In the genomic region with DNA sequence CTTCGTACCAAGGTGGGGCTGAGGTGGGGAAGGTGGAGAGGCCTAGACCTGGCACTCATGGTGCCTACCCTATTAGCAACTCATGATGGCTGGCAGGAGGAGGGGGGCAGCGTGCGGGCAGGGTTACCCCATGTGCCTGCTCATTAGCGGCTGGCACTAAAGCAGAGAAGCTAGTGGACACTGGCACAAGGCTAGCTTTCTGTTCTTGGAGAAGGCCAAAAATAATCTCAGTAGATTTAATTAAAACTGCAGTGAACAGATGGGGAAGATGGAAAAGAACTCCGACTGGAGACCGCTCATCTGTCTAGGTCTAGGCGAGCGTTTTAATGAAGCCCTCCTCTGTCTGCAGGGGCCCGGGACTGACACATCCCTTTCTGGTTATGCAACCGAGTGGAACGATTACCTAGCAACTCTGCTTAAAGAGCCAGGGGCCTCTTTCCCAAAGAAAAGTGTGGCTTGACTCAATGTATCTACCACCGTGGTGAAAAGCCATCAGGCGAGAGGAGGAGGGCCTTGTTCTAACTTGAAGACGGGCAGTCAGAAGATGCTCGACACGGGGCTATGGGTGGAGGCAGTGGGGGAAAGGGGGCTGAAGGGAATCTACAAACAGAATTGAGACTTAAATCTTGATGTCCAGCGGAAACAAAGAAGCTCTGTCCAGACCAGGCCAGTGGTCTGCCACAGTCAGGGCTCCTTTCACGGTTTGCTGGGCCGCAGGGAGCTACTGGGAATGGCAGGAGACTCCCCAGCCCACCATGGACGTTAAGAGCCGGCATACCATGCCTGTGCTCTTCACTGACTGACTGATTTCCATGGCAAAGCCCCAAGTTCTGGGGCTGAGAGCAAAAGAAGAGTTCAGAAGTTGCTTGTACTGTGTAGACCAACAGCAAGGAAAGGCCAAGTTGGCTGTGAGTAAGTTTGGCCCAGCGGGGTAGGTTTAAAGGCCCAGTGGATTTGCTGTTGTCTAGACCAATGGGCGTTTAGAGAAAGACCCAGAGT, we compare ENCODE assay signal across 8 mouse cellular contexts.
DNase-seq lines count a peak whose midpoint lies in the region; ATAC-seq and TF ChIP-seq lines count a peak whose summit lies in the region.

No protein-coding gene starts in this region.

- no peaks in the 10 kb centered on the region for H3K79me2 ChIP-seq in heart, adult 2 months (replicated peaks; ENCODE audit: control insufficient read depth, insufficient read depth, low read length)

- ATAC-seq in heart, embryonic 12.5 days (ENCODE audit: insufficient number of reproducible peaks, low FRiP score) = no peak; the same call in 1 of the 2 replicates
- ATAC-seq in kidney, postnatal 0 days (replicated peaks; ENCODE audit: low FRiP score, low read depth) = peak; percentile 57; the same call in 1 of the 2 replicates
- no peak for ATAC-seq in limb, embryonic 12.5 days (ENCODE audit: insufficient number of reproducible peaks, insufficient read depth, low FRiP score, low TSS enrichment, low read depth)
- no peak for ATAC-seq in liver, postnatal 0 days

- no peaks in the 10 kb centered on the region for H3K9me3 ChIP-seq in heart, embryonic 12.5 days (replicated peaks)
- H3K9me3 ChIP-seq in kidney, postnatal 0 days (replicated peaks; ENCODE audit: low read length) = no peaks in the 10 kb centered on the region
- H3K9me3 ChIP-seq in limb, embryonic 12.5 days = no peaks in the 10 kb centered on the region
- H3K9me3 ChIP-seq in liver, postnatal 0 days (ENCODE audit: low read length) = no peaks in the 10 kb centered on the region

- no peak for TF ChIP-seq CTCF in heart, adult 2 months (IDR thresholded peaks at IDR 0.05)
- no peak for TF ChIP-seq CTCF in kidney, postnatal 0 days (IDR thresholded peaks at IDR 0.05; ENCODE audit: low read depth)
- no peak for TF ChIP-seq CTCF in liver, postnatal 0 days (IDR thresholded peaks at IDR 0.05; ENCODE audit: low read depth)

- H3K27me3 ChIP-seq in heart, adult 2 months (ENCODE audit: control insufficient read depth, insufficient read depth, low read length) = no peaks in the 10 kb centered on the region
- H3K27me3 ChIP-seq in heart, embryonic 12.5 days (replicated peaks) = no peaks in the 10 kb centered on the region
- no peaks in the 10 kb centered on the region for H3K27me3 ChIP-seq in kidney, postnatal 0 days (ENCODE audit: insufficient read depth, low read length)
- 0 out of 2 replicates have a peak, but pooled peaks cover 5% of the 10 kb centered on the region for H3K27me3 ChIP-seq in limb, embryonic 12.5 days
- H3K27me3 ChIP-seq in liver, postnatal 0 days (ENCODE audit: insufficient read depth, low read length) = no peaks in the 10 kb centered on the region

- no peak for TF ChIP-seq EP300 in heart, adult 2 months (IDR thresholded peaks at IDR 0.05; ENCODE audit: insufficient read depth, low read depth, low read length)
- TF ChIP-seq EP300 in liver, postnatal 0 days (IDR thresholded peaks at IDR 0.05; ENCODE audit: low read depth) = no peak

- H3K9ac ChIP-seq in heart, adult 2 months (ENCODE audit: low read depth, low read length) = no peak overlapping the region
- H3K9ac ChIP-seq in heart, embryonic 12.5 days = no peak overlapping the region
- no peak overlapping the region for H3K9ac ChIP-seq in kidney, postnatal 0 days (ENCODE audit: low read depth, low read length)
- H3K9ac ChIP-seq in limb, embryonic 12.5 days (replicated peaks) = no peak overlapping the region
- H3K9ac ChIP-seq in liver, postnatal 0 days (replicated peaks) = no peak overlapping the region

- intact Hi-C loops in heart, adult 2 months (cut with DNase I) = no loop called here

- 64% methylated on average over 23 of the region's 23 CpGs for WGBS in heart, adult 2 months
- WGBS in heart, embryonic 12.5 days = 72% methylated on average over 23 of the region's 23 CpGs
- WGBS in kidney, postnatal 0 days = 57% methylated on average over 23 of the region's 23 CpGs
- WGBS in limb, embryonic 12.5 days = 76% methylated on average over 23 of the region's 23 CpGs
- WGBS in liver, postnatal 0 days (ENCODE audit: insufficient replicate concordance) = 78% methylated on average over 23 of the region's 23 CpGs

- no peak overlapping the region for H3K4me2 ChIP-seq in heart, embryonic 12.5 days
- H3K4me2 ChIP-seq in kidney, postnatal 0 days (ENCODE audit: low read length) = peak overlapping the region; percentile 16; the same call in 1 of the 2 replicates
- no peak overlapping the region for H3K4me2 ChIP-seq in limb, embryonic 12.5 days
- no peak overlapping the region for H3K4me2 ChIP-seq in liver, postnatal 0 days (ENCODE audit: low read depth, low read length)

- peak overlapping the region; percentile 57 for H3K27ac ChIP-seq in heart, adult 2 months
- H3K27ac ChIP-seq in heart, embryonic 12.5 days (ENCODE audit: poor library complexity, severe bottlenecking) = no peak overlapping the region
- no peak overlapping the region for H3K27ac ChIP-seq in kidney, postnatal 0 days
- H3K27ac ChIP-seq in limb, embryonic 12.5 days = peak overlapping the region; percentile 8; the same call in 1 of the 2 replicates
- H3K27ac ChIP-seq in liver, postnatal 0 days (ENCODE audit: low read depth) = no peak overlapping the region

- H3K4me1 ChIP-seq in heart, adult 2 months (ENCODE audit: control insufficient read depth, insufficient read depth, low read length) = peaks cover 13% of the 10 kb centered on the region
- H3K4me1 ChIP-seq in heart, embryonic 12.5 days (replicated peaks) = peaks cover 33% of the 10 kb centered on the region
- H3K4me1 ChIP-seq in kidney, postnatal 0 days (replicated peaks; ENCODE audit: insufficient read depth, low read length) = peaks cover 9% of the 10 kb centered on the region
- H3K4me1 ChIP-seq in limb, embryonic 12.5 days (replicated peaks) = peaks cover 60% of the 10 kb centered on the region
- peaks cover 5% of the 10 kb centered on the region; the same call in 1 of the 2 replicates for H3K4me1 ChIP-seq in liver, postnatal 0 days (ENCODE audit: insufficient read depth)

- H3K4me3 ChIP-seq in heart, adult 2 months = no peak overlapping the region
- H3K4me3 ChIP-seq in heart, embryonic 12.5 days = no peak overlapping the region
- H3K4me3 ChIP-seq in kidney, postnatal 0 days (replicated peaks; ENCODE audit: low read depth, low read length) = no peak overlapping the region
- H3K4me3 ChIP-seq in limb, embryonic 12.5 days (replicated peaks) = no peak overlapping the region
- no peak overlapping the region for H3K4me3 ChIP-seq in liver, postnatal 0 days (ENCODE audit: low read depth, low read length)

- DNase-seq in heart, adult 2 months = peak; percentile 44
- DNase-seq in heart, adult 9 months (ENCODE audit: low spot score in 2 of 2) = peak; percentile 37 to 51
- peak; percentile 61 for DNase-seq in kidney, postnatal 0 days (ENCODE audit: low spot score)
- DNase-seq in right cerebral cortex, postnatal 25 days = peak; percentile 49
- DNase-seq in liver, postnatal 0 days = no peak
- DNase-seq in adrenal gland, adult 18-20 months (ENCODE audit: low spot score in 2 of 2) = no peak

- peaks cover 4% of the 10 kb centered on the region; the same call in 1 of the 2 replicates for H3K36me3 ChIP-seq in heart, adult 2 months (ENCODE audit: control insufficient read depth, insufficient read depth, low read length)
- no peaks in the 10 kb centered on the region for H3K36me3 ChIP-seq in heart, embryonic 12.5 days
- H3K36me3 ChIP-seq in kidney, postnatal 0 days (ENCODE audit: insufficient read depth, low read length) = no peaks in the 10 kb centered on the region
- no peaks in the 10 kb centered on the region for H3K36me3 ChIP-seq in limb, embryonic 12.5 days
- no peaks in the 10 kb centered on the region for H3K36me3 ChIP-seq in liver, postnatal 0 days (replicated peaks; ENCODE audit: insufficient read depth, low read length)

- TF ChIP-seq POLR2A in heart, adult 2 months (IDR thresholded peaks at IDR 0.05; ENCODE audit: insufficient read depth, low read depth, low read length) = no peak

Comparison
In these comparisons a context has a peak if more than half of its experiments do, and no peak if none do; other contexts are left out.
1. H3K27ac ChIP-seq: peak in heart, adult 2 months (single experiment) and limb, embryonic 12.5 days (single experiment); none in heart, embryonic 12.5 days (single experiment), kidney, postnatal 0 days (single experiment) and liver, postnatal 0 days (single experiment).
2. DNase-seq: peak in heart, adult 2 months (2 of 2), heart, adult 9 months (2 of 2), kidney, postnatal 0 days (single experiment) and right cerebral cortex, postnatal 25 days (single experiment); none in liver, postnatal 0 days (single experiment) and adrenal gland, adult 18-20 months (0 of 2).